Mouse (Mus musculus) bone marrow macrophage, adult 2 months (primary cell): ENCODE measurements around the gene Gsta1.

Experiments used
- CTCF ChIP-seq: IDR thresholded peaks from 2 replicates; pipeline ENCODE4 v1.5.1; 2012; ENCODE audit warnings: low read depth, mild to moderate bottlenecking, low read length, moderate library complexity
- POLR2A ChIP-seq: IDR thresholded peaks from 2 replicates; pipeline ENCODE4 v1.6.1; 2012; ENCODE audit warnings: mild to moderate bottlenecking, low read depth, low read length, borderline replicate concordance

- TF ChIP-seq CTCF (no peak), POLR2A (no peak)
Measured at GRCm38 (mm10) chr9:78225304-78225703, 5.2 kb upstream of the Gsta1 start.
